Mouse (Mus musculus): ENCODE measurements around the gene Nup93.

GRCm38 (mm10) chr8:94240240-94240751, 25.9 kb downstream of the Nup93 start:
- TF ChIP-seq CTCF (IDR thresholded peaks at IDR 0.05; ENCODE audit: extremely low read depth, insufficient read length, insufficient replicate concordance, low read depth, low read length) (no peak), POLR2A (IDR thresholded peaks at IDR 0.05; ENCODE audit: low read depth, low read length) (no peak)

Data from small intestine, adult 2 months (tissue).